In the genomic region with DNA sequence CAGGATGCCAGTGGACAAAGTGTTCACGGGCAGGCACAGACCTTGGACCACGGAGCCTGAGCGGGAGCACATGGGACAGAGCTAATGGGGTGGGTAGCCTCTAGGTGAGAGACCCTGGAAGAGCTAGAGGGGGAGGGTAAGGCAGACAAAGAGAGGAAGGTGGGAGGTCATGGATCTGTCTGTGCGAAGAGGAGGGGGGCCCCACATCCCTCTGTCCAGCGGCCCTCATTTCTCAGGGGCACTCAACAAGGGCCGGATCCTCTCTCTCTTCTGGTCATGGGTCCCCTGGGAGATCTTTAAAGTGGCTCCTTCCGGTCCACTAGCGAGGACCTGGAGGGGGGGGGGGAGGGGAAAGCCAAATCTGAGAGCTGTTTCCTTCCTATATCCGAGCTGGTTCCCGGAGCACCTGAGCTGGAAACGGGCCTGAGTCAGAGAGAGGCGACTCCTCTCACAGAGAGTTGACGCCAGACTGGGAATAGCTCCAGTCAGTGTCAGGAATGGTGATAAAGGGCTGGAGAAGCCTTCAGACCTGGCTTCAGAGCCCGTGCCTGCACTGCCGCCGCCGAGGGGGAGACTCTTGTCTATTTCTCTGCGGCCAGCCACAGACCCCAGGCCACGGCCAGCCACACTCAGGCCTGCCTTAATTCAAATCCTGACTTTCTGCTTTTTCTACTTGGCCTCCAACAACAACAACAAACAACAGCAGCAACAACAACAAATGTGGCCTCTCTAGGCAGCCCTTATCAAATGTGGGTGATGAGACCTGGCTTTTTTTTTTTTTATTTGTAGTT, we compare ENCODE assay signal across 10 mouse cellular contexts. TPM values are rescaled to one million over a fixed set of nuclear protein-coding genes. Genes with fewer than 3 reads are reported as not detected.
DNase-seq lines count a peak whose midpoint lies in the region; ATAC-seq and TF ChIP-seq lines count a peak whose summit lies in the region.
"Had no signal": no experiment of that assay in that cellular context is flagged by ENCODE, and none has a peak within 500 bp of the region (broad histone marks: within the 10 kb centered on the region; RNA-seq: fewer than 3 reads in every experiment).

No protein-coding gene starts in this region.

- no peak for ATAC-seq in lung, embryonic 14.5 days (ENCODE audit: insufficient read depth)
- 0 out of 2 replicates have a peak, but pooled peaks have one; percentile 16 for ATAC-seq in heart, embryonic 11.5 days (replicated peaks; ENCODE audit: insufficient number of reproducible peaks, low FRiP score, low TSS enrichment)
- ATAC-seq in kidney, postnatal 0 days (replicated peaks; ENCODE audit: low FRiP score, low read depth): 0 out of 2 replicates have a peak, but pooled peaks have one; percentile 30

- H3K27ac ChIP-seq in lung, embryonic 14.5 days (ENCODE audit: low read depth): peak overlapping the region; percentile 48; the same call in 1 of the 2 replicates
- H3K27ac ChIP-seq in heart, embryonic 11.5 days (ENCODE audit: low read depth, low read length): peak overlapping the region; percentile 32
- H3K27ac ChIP-seq in kidney, postnatal 0 days: peak overlapping the region; percentile 47
- no peak overlapping the region for H3K27ac ChIP-seq in layer of hippocampus, adult 2 months

- no peak for TF ChIP-seq CTCF in lung, embryonic 14.5 days (IDR thresholded peaks at IDR 0.05; ENCODE audit: low read depth)
- no peak for TF ChIP-seq CTCF in lung, adult 2 months (IDR thresholded peaks at IDR 0.05; ENCODE audit: insufficient read depth, low read length)
- no peak for TF ChIP-seq CTCF in kidney, postnatal 0 days (IDR thresholded peaks at IDR 0.05; ENCODE audit: low read depth)
- TF ChIP-seq CTCF in layer of hippocampus, adult 2 months (conservative IDR thresholded peaks at IDR 0.05): no peak

- peaks cover 4% of the 10 kb centered on the region; the same call in 1 of the 2 replicates for H3K4me1 ChIP-seq in lung, embryonic 14.5 days (ENCODE audit: insufficient read depth)
- peaks cover 4% of the 10 kb centered on the region for H3K4me1 ChIP-seq in lung, adult 2 months (ENCODE audit: control insufficient read depth, insufficient read depth, low read length)
- peaks cover 51% of the 10 kb centered on the region for H3K4me1 ChIP-seq in heart, embryonic 11.5 days (ENCODE audit: control insufficient read depth, insufficient read depth, low read length)
- peaks cover 30% of the 10 kb centered on the region for H3K4me1 ChIP-seq in kidney, postnatal 0 days (replicated peaks; ENCODE audit: insufficient read depth, low read length)

- peaks cover 23% of the 10 kb centered on the region for H3K27me3 ChIP-seq in lung, embryonic 14.5 days (ENCODE audit: insufficient read depth, low read length)
- H3K27me3 ChIP-seq in heart, embryonic 11.5 days (ENCODE audit: control insufficient read depth, insufficient read depth, low read length): peaks cover 21% of the 10 kb centered on the region
- peaks cover 15% of the 10 kb centered on the region for H3K27me3 ChIP-seq in kidney, postnatal 0 days (ENCODE audit: insufficient read depth, low read length)

- peak overlapping the region; percentile 16; the same call in 1 of the 2 replicates for H3K4me2 ChIP-seq in lung, embryonic 14.5 days
- peak overlapping the region; percentile 55 for H3K4me2 ChIP-seq in heart, embryonic 11.5 days
- H3K4me2 ChIP-seq in kidney, postnatal 0 days (ENCODE audit: low read length): peak overlapping the region; percentile 11; the same call in 1 of the 2 replicates

- H3K36me3 ChIP-seq in lung, embryonic 14.5 days (ENCODE audit: insufficient read depth): no peaks in the 10 kb centered on the region
- no peaks in the 10 kb centered on the region for H3K36me3 ChIP-seq in heart, embryonic 11.5 days (ENCODE audit: control insufficient read depth, insufficient read depth, low read length)
- H3K36me3 ChIP-seq in kidney, postnatal 0 days (ENCODE audit: insufficient read depth, low read length): no peaks in the 10 kb centered on the region
- H3K36me3 ChIP-seq: G1E had no signal

- H3K9me3 ChIP-seq in lung, embryonic 14.5 days (ENCODE audit: low read depth, low read length): no peaks in the 10 kb centered on the region
- no peaks in the 10 kb centered on the region for H3K9me3 ChIP-seq in heart, embryonic 11.5 days (replicated peaks; ENCODE audit: control insufficient read depth, low read length)
- no peaks in the 10 kb centered on the region for H3K9me3 ChIP-seq in kidney, postnatal 0 days (replicated peaks; ENCODE audit: low read length)

- DNase-seq in lung, embryonic 14.5 days: peak; percentile 53
- no peak for DNase-seq in lung, adult 2 months
- DNase-seq in kidney, postnatal 0 days (ENCODE audit: low spot score): peak; percentile 59
- DNase-seq in retina, postnatal 1 day: peak; percentile 47
- DNase-seq in ovary, postnatal 10 days (ENCODE audit: low spot score): no peak
- DNase-seq in layer of hippocampus, adult 2 months (ENCODE audit: low spot score in 2 of 2): no peak
- no peak for DNase-seq in left cerebral cortex, postnatal 4 days

- 10% methylated on average over 19 of the region's 19 CpGs for WGBS in lung, embryonic 14.5 days
- 28% methylated on average over 19 of the region's 19 CpGs for WGBS in lung, adult 2 months
- 9% methylated on average over 18 of the region's 19 CpGs for WGBS in heart, embryonic 11.5 days (ENCODE audit: insufficient replicate concordance)
- WGBS in kidney, postnatal 0 days: 21% methylated on average over 19 of the region's 19 CpGs

- intact Hi-C loops in left cerebral cortex, postnatal 4 days (cut with DNase I): no loop called here

- H3K4me3 ChIP-seq in lung, embryonic 14.5 days (ENCODE audit: low read depth, low read length): no peak overlapping the region
- H3K4me3 ChIP-seq in lung, adult 2 months (replicated peaks; ENCODE audit: extremely low read depth, low read depth, low read length): no peak overlapping the region
- H3K4me3 ChIP-seq in heart, embryonic 11.5 days (ENCODE audit: low read depth, low read length): no peak overlapping the region
- H3K4me3 ChIP-seq in kidney, postnatal 0 days (replicated peaks; ENCODE audit: low read depth, low read length): no peak overlapping the region
- no peak overlapping the region for H3K4me3 ChIP-seq in layer of hippocampus, adult 2 months

- TF ChIP-seq POLR2A in lung, adult 2 months (IDR thresholded peaks at IDR 0.05; ENCODE audit: borderline replicate concordance, extremely low read depth, low read depth, low read length): no peak

- peak overlapping the region; percentile 7; the same call in 1 of the 2 replicates for H3K9ac ChIP-seq in lung, embryonic 14.5 days
- H3K9ac ChIP-seq in heart, embryonic 11.5 days (ENCODE audit: low read depth, low read length): peak overlapping the region; percentile 58
- no peak overlapping the region for H3K9ac ChIP-seq in kidney, postnatal 0 days (ENCODE audit: low read depth, low read length)

RNA-seq across cellular contexts. Expression of a gene that starts 2.7 kb away (rescaled TPM):
- 10.2 and 11.6 TPM in 2 replicates for polyA plus RNA-seq in lung, embryonic 14.5 days (2014; fragmentation: Nextera tagmentation; extraction: Ambion mirVana)
- polyA plus RNA-seq in lung, adult 2 months (2012; rRNA removed): 37.9 and 61.1 TPM in 2 replicates
- polyA plus RNA-seq in heart, embryonic 11.5 days (2014; fragmentation: Nextera tagmentation; extraction: Ambion mirVana): 3.7 and 4.4 TPM in 2 replicates
- 10.8 and 12.3 TPM in 2 replicates for polyA plus RNA-seq in kidney, postnatal 0 days (2015; fragmentation: Nextera tagmentation; extraction: Ambion mirVana)
- 1 to 10 TPM; 2.7 to 4.0 TPM for total RNA-seq in layer of hippocampus, adult 2 months (2021)
- total RNA-seq in left cerebral cortex, postnatal 4 days (2021): 1 to 10 TPM; 7.5 to 8.4 TPM
- total RNA-seq: G1E had no signal
- polyA plus RNA-seq: G1E had no signal

RNA-seq across cellular contexts. Expression of a gene that starts 9.9 kb away (rescaled TPM):
- not detected in 2 replicates for polyA plus RNA-seq in lung, embryonic 14.5 days (2014; fragmentation: Nextera tagmentation; extraction: Ambion mirVana)
- not detected in 2 replicates for polyA plus RNA-seq in lung, adult 2 months (2012; rRNA removed)
- polyA plus RNA-seq in heart, embryonic 11.5 days (2014; fragmentation: Nextera tagmentation; extraction: Ambion mirVana): not detected in 2 replicates
- polyA plus RNA-seq in kidney, postnatal 0 days (2015; fragmentation: Nextera tagmentation; extraction: Ambion mirVana): not detected in 2 replicates
- total RNA-seq in layer of hippocampus, adult 2 months (2021): not detected
- not detected for total RNA-seq in left cerebral cortex, postnatal 4 days (2021)
- total RNA-seq: G1E; heart, postnatal 10 days had no signal
- polyA plus RNA-seq: G1E had no signal

RNA-seq across cellular contexts. Expression of a gene that starts 11.2 kb away (rescaled TPM):
- polyA plus RNA-seq in lung, embryonic 14.5 days (2014; fragmentation: Nextera tagmentation; extraction: Ambion mirVana): 16.4 and 17.5 TPM in 2 replicates
- polyA plus RNA-seq in lung, adult 2 months (2012; rRNA removed): 7.2 and 7.5 TPM in 2 replicates
- polyA plus RNA-seq in heart, embryonic 11.5 days (2014; fragmentation: Nextera tagmentation; extraction: Ambion mirVana): 11.5 and 12.4 TPM in 2 replicates
- polyA plus RNA-seq in kidney, postnatal 0 days (2015; fragmentation: Nextera tagmentation; extraction: Ambion mirVana): 14.0 and 16.3 TPM in 2 replicates
- total RNA-seq in layer of hippocampus, adult 2 months (2021): 10 to 100 TPM in 1 of 2 experiments, 1 to 10 TPM in 1; 9.0 to 10.0 TPM
- total RNA-seq in left cerebral cortex, postnatal 4 days (2021): 10 to 100 TPM; 15.4 to 16.5 TPM

RNA-seq across cellular contexts. Expression of a gene that starts 13.1 kb away (rescaled TPM):
- polyA plus RNA-seq in lung, embryonic 14.5 days (2014; fragmentation: Nextera tagmentation; extraction: Ambion mirVana): 0.29 and 0.41 TPM in 2 replicates
- polyA plus RNA-seq in lung, adult 2 months (2012; rRNA removed): not detected in 2 replicates
- 0.23 TPM in 1 of 2 replicates, not detected in the other for polyA plus RNA-seq in heart, embryonic 11.5 days (2014; fragmentation: Nextera tagmentation; extraction: Ambion mirVana)
- 0.08 and 0.29 TPM in 2 replicates for polyA plus RNA-seq in kidney, postnatal 0 days (2015; fragmentation: Nextera tagmentation; extraction: Ambion mirVana)
- total RNA-seq in layer of hippocampus, adult 2 months (2021): not detected
- not detected for total RNA-seq in left cerebral cortex, postnatal 4 days (2021)
- total RNA-seq: heart, postnatal 10 days had no signal

RNA-seq across cellular contexts. Expression of a gene that starts 18.4 kb away (rescaled TPM):
- 6.2 TPM in 2 replicates for polyA plus RNA-seq in lung, embryonic 14.5 days (2014; fragmentation: Nextera tagmentation; extraction: Ambion mirVana)
- 13.8 and 15.8 TPM in 2 replicates for polyA plus RNA-seq in lung, adult 2 months (2012; rRNA removed)
- 0.63 and 0.97 TPM in 2 replicates for polyA plus RNA-seq in heart, embryonic 11.5 days (2014; fragmentation: Nextera tagmentation; extraction: Ambion mirVana)
- 8.3 and 9.2 TPM in 2 replicates for polyA plus RNA-seq in kidney, postnatal 0 days (2015; fragmentation: Nextera tagmentation; extraction: Ambion mirVana)
- total RNA-seq in layer of hippocampus, adult 2 months (2021): under 1 TPM; 0.38 to 0.66 TPM
- total RNA-seq in left cerebral cortex, postnatal 4 days (2021): under 1 TPM; 0.22 to 0.36 TPM
- polyA plus RNA-seq: G1E had no signal

Comparison
In these comparisons a context has a peak if more than half of its experiments do, and no peak if none do; other contexts are left out.
1. DNase-seq: peak in lung, embryonic 14.5 days (single experiment), kidney, postnatal 0 days (single experiment) and retina, postnatal 1 day (single experiment); none in lung, adult 2 months (single experiment), ovary, postnatal 10 days (single experiment), layer of hippocampus, adult 2 months (0 of 2) and left cerebral cortex, postnatal 4 days (single experiment).
2. Peak in every context shown above with its lines, with median percentiles within 50 percentile points of each other: H3K4me2 ChIP-seq.